Mouse (Mus musculus) spleen, postnatal 4 days (tissue): ENCODE results near the gene Sfr1.

ENCODE experiments used
- DNase-seq, 2 experiments: peaks; one replicate each; pipeline ENCODE4 v3.0.0; 2022; ENCODE audit warnings: low spot score in 2 of 2

Gene Sfr1

GRCm38 (mm10) chr19:47731071-47731881 is at the start of gene Sfr1:
TSS of gene Sfr1 (plus strand) at chr19:47731682.
- peak; percentile 99 to 100 for DNase-seq

- no peak for DNase-seq
Measured at GRCm38 (mm10) chr19:47689592-47689991, 41.9 kb upstream of the Sfr1 start.

- no peak for DNase-seq
Measured at GRCm38 (mm10) chr19:47691994-47692393, 39.5 kb upstream of the Sfr1 start, which contains the start of gene Col17a1. TSS of gene Col17a1 (minus strand) at chr19:47692094.

GRCm38 (mm10) chr19:47695725-47696124 is 35.8 kb upstream of the Sfr1 start:
- DNase-seq, result no peak

GRCm38 (mm10) chr19:47696411-47696810 is 35.1 kb upstream of the Sfr1 start:
- DNase-seq, result no peak

GRCm38 (mm10) chr19:47697067-47697466 is 34.4 kb upstream of the Sfr1 start:
- no peak for DNase-seq

GRCm38 (mm10) chr19:47698266-47698665 is 33.2 kb upstream of the Sfr1 start:
- DNase-seq, result no peak

- DNase-seq, result no peak
Measured at GRCm38 (mm10) chr19:47699743-47700142, 31.7 kb upstream of the Sfr1 start.

GRCm38 (mm10) chr19:47700509-47700908 is 31.0 kb upstream of the Sfr1 start:
- no peak for DNase-seq

GRCm38 (mm10) chr19:47705080-47705771 is 26.3 kb upstream of the Sfr1 start:
- DNase-seq, result no peak

GRCm38 (mm10) chr19:47705772-47706309 is 25.6 kb upstream of the Sfr1 start:
- DNase-seq, result no peak

- no peak for DNase-seq
Measured at GRCm38 (mm10) chr19:47710376-47710775, 21.1 kb upstream of the Sfr1 start.

GRCm38 (mm10) chr19:47713457-47713856 is 18.0 kb upstream of the Sfr1 start:
- no peak for DNase-seq

GRCm38 (mm10) chr19:47716144-47716543 is 15.3 kb upstream of the Sfr1 start:
- DNase-seq, result no peak

- no peak for DNase-seq
Measured at GRCm38 (mm10) chr19:47719147-47719546, 12.3 kb upstream of the Sfr1 start.

GRCm38 (mm10) chr19:47722471-47722870 is 9.0 kb upstream of the Sfr1 start:
- no peak for DNase-seq

GRCm38 (mm10) chr19:47724903-47725302 is 6.6 kb upstream of the Sfr1 start:
- DNase-seq, result no peak

- no peak for DNase-seq
Measured at GRCm38 (mm10) chr19:47725643-47726140, 5.8 kb upstream of the Sfr1 start.

- DNase-seq, result peak; percentile 57 to 74
Measured at GRCm38 (mm10) chr19:47730691-47731070, 801 bp upstream of the Sfr1 start.

GRCm38 (mm10) chr19:47731931-47732330 is 449 bp downstream of the Sfr1 start:
- DNase-seq, result peak; percentile 77 to 89

- no peak for DNase-seq
Measured at GRCm38 (mm10) chr19:47747072-47747471, 15.6 kb downstream of the Sfr1 start.

- no peak for DNase-seq
Measured at GRCm38 (mm10) chr19:47748950-47749349, 17.5 kb downstream of the Sfr1 start.

- no peak for DNase-seq
Measured at GRCm38 (mm10) chr19:47750391-47750790, 18.9 kb downstream of the Sfr1 start.
